Mouse (Mus musculus) layer of hippocampus, adult 9-10 months (tissue): ENCODE results near the gene Lypd6b.

Experiments used
- DNase-seq: peaks from one replicate; pipeline ENCODE4 v3.0.0; 2022; ENCODE audit warnings: low spot score

Lypd6b gene

DNA sequence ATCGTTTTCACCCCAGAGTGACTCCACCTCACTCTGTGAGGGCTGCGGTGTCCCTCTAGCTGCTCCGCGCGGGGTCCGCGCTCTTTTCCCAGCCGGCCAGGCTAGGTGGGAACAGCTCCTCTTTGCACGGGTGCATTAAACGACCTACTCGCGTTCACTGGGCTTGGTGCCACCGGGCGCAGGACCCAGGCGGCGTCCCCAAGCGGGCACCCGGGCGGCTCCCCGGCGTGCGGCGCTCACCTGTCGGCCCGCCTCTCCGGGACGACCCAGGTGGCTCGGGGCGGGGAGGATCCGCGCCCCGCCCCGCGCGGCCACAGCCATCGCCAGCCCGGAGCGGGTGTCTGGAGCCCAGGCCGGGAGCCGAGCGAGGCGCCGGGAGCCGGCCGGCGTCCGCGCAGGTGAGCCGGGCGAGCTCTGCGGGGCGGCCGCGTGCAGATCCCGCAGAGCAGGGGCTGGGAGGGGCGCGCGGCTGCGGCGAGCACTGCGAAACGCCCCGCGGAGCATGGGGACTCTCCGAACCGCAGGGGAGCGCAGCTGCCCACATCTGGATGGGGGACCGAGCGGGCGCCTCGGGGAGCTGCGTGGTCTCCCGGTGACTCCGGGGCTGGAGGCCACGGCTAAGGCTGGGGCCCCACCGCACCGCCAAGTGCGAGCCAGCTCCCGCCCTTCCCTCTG is at the start of gene Lypd6b:
Gene Lypd6b (plus strand): TSS at position 313 of the 675 bp plus-strand sequence.
- DNase-seq, result no peak

DNA sequence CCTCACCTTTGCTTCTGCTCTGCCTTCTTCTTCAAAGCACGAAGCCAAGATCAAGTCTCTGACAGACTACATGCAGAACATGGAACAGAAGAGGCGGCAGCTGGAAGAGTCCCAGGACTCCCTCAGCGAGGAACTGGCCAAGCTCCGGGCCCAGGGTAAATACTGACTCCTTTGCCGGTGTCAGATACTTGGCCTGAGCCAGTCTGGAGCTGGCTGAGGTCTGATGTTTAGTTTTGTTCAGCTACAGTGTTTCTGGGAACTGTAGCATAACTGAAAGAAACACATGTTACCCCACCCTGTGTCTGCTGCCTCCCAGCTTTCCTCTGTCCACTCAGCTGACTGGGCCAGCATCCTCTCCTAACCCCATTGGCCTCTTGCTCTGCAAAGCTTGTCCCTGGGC is 48.4 kb upstream of the Lypd6b start:
- DNase-seq, result no peak

DNA sequence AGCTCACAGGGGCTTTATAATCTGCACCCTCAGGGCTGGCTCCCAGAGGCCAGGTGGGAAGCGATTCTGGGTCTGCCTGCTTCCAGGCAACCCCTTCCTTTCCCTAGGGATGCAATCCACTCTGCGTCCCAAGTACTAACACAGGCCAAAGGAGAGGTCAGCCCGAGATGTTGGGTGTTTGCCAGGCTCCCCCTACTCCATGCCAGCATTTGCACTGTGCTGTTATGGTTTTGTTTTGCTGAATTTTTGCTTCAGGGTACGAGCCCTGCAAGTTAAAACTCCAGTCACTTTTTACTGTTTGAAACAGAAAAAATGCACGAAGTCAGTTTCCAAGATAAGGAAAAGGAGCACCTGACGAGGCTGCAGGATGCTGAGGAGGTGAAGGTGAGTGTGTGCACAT is 46.5 kb upstream of the Lypd6b start:
- no peak for DNase-seq

DNA sequence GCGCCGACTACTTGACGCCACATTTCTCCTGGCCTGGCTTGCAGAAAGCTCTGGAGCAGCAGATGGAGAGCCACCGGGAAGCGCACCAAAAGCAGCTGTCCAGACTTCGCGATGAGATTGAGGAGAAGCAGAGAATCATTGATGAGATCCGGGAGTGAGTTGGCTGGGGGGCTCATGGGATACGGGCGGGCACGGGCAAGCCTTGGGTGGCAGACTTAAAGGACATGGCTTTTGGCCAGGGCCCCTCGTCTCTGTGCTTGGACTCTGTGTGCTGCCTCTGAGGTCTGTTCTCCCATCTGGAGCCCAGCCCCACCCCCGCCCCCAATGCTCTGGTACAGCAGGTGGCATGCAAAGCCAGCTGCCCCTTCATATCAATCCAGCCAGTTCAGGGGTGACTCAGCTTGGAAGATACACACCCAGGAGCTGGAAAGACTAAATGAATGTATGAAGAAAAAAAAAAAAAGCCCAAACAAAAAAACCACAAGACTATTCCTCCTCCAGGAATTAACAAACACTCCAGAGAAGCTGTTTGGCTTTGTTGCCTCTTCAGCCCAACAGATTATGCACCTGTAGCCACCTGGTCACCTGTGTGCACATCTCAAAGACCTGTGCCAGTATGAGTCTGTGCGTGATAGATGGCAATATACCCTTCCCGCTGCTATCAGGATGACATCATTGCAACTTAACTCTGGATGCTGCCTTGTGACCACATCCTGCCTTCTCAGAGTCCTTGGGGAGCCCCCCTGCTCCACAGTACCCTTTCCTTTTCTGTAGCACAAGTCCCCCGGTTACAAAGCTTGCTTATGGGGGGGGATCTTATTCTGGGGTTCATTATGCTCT is 45.4 kb upstream of the Lypd6b start:
- DNase-seq, result no peak

DNA sequence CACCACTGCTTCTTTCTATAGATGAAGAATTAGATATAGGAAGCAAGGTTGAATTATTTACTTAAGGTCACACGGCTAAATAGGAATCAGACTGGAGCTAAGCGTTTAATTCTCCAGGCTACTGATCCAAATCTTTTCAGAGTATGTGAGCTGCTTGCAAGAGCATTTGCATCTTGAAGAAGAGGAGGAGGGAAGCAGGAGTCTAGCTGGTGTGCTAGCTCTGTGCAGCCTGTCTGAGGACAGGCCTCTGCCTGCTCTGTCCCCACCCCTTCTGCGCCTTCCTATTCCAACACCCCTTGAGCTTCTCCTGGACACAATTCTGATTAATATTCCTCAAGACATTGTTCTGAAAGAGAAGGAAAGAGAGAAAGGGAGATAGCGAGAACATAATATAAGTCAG is 44.6 kb upstream of the Lypd6b start:
- DNase-seq, result no peak

DNA sequence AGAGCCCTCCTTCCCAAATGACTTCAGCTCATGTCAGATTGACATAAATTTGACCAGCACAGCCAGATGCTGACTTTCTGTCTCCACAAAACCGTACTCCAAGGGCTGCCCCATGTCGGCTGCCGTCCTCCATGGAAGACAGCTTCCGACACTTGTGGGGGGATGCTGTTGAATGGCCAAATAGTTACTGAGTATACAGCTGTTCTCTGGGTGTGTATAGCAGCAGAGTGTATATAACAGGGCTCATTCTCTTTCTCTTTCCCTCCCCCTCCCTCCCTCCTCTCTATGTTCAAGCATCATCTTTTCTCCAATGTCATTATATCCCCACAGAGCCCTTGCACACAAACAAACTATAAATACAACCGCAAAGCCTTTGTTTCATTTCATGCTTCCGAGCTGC is 43.7 kb upstream of the Lypd6b start:
- no peak for DNase-seq

DNA sequence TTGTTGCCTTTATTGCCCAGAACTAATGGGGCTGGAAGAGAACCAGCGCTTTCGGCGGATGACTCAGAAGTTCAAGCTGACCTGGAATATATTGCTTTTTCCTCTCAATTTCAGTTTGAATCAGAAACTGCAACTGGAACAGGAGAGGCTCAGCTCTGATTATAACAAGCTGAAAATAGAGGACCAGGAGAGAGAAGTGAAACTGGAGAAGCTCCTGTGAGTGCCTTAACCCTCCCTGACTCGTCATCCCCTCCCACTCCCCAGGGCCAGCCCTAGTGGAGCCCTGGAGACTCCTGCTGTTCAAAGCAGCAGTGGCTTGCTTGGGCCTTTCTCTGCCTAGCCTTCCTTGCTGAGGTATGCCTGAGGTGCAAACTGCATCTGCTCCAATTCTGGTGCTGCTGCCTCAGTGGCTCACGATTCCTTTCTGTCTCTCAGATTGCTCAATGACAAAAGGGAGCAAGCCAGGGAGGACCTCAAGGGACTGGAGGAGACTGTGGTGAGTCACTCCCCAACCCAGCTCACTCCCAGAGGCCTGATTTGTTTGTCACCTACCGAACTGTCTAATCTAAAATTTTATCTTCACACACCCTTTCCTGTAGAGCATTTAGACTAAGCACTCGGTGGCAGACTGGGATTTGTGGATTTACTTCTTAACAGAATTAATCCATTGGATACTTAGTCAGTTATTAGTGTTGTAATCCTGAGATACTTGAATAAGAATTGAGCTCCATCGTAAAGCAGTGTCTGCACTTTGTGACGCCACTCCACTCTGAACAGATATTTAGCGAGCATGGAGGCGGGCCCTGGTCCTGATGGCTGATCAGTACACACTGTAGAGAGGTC is 43.0 kb upstream of the Lypd6b start:
- no peak for DNase-seq

DNA sequence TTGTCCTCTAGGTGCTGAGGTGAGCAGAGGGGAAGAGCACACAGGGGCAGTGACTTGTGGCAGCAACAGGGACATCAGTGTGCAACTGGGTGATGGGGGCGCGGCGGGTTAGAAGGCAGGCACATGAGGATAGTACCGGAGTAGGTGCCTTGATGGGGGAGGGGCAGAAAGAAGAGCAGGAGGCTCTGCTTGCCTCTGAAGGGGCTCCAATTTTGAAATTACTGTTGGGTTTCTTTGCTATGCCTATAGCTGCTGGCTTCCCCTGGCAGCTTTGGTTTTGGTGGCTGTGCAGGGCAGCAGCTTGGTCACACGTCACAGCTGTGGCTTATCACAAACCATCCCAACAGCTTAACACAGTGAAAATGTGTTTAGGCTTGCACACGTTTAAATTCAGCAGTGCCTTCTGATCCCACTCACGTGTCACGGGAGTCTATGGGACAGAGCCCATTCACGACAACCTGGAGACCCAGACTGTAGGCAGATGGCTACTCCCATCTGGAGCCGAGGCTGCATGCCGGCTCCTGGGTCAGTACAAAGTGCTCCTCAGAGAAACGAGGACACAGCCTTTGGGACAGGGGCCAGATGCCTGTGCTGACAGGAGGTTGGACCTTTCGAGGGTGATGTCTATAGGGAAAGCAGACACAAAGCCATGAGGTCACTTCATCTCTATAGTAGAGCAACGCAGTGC is 42.2 kb upstream of the Lypd6b start:
- DNase-seq, result no peak

DNA sequence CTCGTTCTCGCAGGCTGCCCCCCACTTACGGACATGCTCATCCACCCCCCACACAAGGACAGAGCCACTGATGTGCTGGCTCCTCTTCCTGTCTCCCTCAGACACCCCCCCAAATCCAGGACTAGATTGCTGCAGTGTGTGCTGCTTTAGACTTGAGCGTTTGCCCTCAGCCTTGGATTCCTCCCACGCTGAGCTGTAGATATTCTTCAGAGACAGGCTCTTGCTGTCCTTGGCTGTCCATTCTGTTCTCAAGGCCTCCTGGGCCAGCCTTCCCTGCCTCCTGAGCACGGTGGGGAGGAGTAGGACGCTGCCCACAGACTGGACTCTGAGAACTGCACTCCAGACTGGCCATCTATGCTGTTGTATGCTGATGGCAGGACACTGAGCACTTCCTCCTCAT is 40.5 kb upstream of the Lypd6b start:
- no peak for DNase-seq

DNA sequence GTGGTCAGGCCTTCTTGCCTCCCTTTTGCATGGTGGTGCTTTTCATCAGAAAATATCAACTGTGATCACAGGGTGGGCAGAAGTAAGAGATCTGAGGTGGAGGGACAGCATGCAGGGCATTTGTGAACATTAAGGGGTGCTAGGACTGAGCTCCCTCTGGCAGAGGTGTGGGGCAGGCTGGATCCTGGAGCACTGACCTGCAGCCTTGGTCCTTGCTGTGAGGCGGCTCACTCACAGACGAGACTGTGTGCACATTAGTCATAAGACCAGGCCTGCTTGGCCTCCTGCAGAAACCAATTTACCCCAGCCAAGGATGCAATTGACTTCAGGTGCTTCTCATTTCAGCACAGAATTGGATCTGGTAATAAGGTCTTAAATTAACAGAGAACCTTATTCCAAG is 39.8 kb upstream of the Lypd6b start:
- DNase-seq, result no peak

DNA sequence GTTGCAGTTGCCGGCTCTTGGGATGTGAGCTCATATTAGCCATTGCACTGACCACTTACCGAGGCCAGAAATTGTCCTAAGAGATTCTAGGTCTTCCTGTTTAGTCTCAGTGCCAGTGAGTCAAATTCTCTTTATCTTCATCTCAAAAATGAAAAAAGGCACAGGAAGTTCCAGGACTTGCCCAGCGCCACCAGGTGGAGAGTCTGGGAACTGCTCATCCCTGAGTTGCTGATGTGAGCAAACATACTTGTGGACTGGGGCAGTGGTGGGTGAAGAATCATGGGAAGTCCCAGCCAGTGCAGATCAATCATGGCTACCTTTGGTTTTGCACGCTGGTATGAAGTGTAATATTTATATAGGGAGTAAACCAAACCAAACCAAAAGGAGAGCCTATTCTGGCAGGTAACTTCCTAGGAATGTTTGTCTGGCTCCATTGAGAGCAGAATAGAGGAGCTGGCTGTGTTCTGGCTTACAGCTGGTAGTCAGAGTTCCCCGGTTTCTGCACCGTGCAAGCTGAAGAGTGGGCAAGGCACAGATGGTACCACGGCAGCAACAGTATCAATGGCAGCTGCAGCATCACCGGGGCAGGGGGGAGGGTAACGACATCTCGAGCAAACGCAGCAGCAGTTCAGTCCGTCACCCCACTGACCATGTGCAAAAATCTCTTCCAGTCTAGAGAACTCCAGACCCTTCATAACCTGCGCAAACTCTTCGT is 38.7 kb upstream of the Lypd6b start:
- peak; percentile 44 for DNase-seq

DNA sequence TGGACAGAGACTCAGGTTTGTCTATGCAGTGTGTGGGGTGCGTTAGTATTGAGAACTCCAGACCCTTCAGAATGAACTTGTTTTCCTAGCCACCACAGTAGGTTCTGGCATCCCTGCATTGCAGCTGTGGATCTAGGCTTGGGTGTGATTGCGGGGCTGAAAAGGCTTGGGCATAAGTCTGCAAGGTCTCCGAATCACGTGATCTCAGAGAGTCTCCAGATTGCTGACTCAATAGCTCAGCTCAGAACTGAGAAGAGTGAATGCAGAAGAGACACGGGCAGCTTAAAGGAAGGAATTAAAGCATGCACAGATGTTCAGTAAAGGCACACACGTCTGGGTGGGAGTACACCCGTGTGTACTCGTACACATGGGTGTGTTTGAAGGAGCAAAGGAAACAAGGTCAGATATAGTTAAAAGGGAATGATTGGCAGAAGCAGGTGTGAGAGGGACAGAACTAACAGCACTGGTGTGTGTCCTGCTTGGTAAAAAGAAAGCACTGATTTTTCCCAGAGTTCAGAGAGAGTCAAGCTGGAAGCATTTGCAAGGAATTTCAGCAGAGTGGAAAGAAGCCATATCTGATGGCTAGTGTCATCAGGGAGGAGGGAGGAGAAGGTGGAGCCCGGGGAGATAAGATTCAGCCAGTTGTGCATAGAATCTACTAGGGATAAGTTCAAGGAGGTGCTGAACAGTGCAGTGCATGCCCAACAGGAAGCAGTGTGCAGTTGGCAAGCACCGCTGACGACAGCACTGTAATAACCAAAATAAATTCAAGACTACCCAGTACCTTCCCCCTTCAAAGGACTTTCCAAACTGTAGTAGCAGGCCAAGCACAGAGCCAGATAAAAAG is 37.5 kb upstream of the Lypd6b start:
- DNase-seq, result no peak

DNA sequence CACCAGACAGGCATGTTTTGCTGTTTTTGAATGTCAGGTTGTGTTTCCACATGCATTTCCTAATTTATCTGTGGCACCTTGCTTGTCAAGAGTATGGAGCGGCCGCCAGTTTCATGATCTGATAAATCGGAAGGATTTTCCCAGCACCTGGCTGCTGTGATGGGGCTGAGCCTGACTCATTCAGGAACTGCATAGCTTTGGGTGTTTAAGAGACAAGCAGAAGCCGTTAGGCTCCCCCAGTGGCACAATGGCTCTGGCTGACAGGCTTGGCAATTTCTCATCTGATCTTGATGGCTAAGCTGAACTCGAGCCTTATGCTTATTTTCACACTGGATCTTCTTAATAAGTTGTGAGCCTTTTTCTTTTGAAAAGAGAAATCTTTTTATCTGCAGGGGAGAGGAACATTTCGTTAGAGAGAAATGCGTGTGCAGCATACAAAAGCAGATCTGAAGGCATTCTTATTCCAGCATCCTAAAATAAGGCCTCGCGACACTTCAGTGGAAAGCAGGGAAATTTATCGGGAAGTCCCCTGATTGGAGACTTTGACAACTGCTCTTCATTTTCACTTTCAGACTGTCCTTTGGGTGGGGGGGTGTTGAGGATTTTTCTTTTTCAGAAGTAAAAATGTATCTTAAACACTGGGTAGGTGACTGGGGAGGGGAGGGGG is 35.8 kb upstream of the Lypd6b start:
- no peak for DNase-seq

DNA sequence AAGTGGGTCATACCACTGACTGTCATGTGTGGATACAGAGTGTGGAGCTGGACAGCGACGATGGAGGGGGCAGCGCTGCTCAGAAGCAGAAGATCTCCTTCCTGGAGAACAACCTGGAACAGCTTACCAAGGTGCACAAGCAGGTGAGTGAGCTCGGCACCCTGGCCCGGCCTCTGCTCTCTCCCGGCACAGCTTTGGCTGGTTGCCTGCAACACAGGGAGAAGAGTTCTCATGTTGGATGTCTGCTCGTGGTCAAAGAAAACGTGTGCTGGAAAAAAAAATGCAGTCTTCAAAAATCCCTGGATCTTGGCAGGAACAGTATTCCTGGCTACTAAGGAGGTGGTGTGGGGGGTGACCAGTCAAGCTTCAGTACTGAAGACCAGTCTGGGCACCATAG is 35.3 kb upstream of the Lypd6b start:
- DNase-seq, result no peak

DNA sequence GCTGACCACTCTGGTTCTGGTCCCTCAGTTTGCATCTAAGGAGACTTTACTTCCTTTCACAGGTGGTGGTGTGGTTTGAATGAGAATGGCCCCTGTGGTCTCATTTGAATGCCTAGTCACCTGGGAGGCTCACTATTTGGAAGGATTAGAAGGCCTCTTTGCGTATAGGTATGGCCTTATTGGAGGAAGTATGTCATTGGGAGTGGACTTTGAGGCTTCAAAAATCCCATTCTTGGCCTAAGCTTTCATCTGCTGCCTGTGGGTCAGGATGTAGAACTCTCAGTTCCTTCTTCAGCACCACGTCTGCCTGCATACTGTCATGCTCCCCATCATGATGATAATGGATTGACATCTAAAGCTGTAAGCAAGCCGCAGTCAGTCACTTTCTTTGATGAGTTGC is 34.4 kb upstream of the Lypd6b start:
- no peak for DNase-seq

DNA sequence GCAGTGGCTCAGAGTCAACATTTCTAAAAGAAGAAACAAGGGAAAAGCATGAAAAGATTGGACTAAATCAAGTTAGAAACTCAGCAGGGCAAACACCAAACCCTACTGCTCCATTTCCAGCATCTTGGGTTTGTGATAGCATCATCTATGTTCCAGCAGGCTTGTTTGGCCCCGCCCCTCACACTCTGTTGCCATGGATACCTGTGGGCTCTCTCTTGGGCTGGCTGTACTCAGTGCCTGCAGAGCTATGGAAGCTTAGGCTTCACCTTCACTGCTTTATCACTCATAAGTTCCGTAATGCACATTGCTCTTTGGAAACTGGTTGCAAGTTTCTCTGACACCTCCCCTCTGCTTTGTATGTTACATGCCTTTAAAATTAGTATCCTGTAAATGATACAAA is 32.4 kb upstream of the Lypd6b start:
- no peak for DNase-seq

DNA sequence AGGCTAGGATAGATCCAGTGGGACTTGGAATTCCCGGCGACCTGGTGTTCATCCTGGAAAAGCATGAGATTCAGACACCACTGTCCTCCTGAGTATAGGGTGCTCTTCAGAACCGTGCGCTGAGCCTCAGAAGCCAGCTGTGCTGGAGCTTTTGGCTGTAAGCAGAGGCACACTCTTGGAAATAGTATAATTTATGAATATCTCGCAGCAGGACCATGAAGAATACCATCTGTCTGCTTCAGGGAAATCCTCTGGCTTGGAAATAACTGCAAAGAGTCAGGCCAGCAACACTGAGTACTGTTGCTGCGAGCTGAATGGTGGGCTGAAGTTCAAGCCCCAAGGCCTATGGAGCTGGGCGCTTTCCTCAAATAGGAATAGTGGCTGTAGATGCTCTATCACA is 29.9 kb upstream of the Lypd6b start:
- DNase-seq, result no peak

DNA sequence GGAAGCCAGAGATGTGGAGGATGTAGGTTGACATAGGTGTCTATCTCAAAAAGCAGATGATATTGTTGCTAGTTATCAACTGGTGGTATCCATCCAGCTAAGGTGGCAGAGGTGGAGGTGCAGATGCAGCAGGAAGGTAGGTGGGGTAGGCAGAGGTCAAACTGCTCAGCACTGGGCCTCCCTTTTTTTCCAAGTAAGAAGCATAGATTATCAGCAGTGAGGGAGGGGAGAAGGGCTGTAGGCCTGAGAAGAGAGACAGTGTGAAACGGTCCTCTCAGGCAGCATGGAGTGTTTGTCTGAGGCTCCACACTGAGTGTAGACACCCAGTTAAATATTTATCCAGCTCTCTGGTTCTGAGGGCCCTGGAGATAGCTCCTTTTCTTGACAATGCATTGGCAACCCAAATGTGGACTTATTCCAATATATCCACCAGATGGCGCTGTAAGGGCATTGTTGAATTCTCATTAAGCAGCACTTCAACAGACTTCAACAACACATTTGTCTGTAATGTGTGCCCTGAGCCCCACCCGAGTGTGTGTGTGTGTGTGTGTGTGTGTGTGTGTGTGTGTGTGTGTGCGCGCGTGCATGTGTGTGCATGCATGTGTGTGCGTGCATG is 23.0 kb upstream of the Lypd6b start:
- DNase-seq, result peak; percentile 60

DNA sequence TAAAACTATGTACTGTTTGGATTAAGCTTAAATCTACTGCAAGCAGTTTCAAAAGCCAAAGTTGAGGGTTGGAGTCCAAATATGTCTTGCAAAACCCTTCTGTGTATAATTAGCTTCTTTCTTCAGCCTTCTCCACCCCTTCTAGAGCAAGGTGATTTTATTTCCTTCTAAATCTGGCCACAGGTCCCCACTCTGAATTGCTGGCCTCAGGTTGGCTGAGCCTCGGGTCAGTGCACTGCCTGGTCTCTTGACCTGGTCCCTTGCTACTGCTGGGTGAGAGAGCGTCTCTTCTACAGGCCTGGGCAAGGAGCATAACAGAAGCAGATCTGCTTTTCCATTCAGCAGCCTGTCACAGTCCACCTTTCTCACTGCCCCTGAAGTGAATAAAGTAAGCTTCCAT is 18.6 kb upstream of the Lypd6b start:
- no peak for DNase-seq

DNA sequence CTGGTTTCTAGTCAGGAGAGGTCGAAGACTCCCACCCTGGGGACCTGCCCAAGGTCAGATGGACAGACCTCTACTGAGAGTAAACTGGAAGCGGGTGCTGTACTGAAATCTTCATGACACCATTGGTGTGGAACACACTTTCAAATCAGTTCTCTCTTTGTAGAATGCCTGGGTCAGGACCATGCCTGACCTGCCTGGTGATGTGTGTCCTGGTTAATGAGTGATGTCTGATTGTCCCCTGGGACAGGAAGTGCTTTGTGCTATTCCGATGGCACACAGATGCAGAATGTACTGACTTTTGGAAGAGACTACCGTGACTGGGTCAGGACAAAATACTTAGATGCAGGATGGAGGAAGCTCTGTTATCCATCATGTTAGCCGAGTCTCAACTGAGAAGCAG is 17.0 kb upstream of the Lypd6b start:
- DNase-seq, result no peak
